Mouse (Mus musculus): ENCODE measurements at regions not wholly inside any gene's neighbourhood (a gene's known extent, or its start where the extent isn't known, plus 50 kb on each side); places are given as distances from the start of the nearest gene placed in this dataset.
A peak's percentile ranks its signal among the peaks of the same experiment; 100 is the strongest.

DNA sequence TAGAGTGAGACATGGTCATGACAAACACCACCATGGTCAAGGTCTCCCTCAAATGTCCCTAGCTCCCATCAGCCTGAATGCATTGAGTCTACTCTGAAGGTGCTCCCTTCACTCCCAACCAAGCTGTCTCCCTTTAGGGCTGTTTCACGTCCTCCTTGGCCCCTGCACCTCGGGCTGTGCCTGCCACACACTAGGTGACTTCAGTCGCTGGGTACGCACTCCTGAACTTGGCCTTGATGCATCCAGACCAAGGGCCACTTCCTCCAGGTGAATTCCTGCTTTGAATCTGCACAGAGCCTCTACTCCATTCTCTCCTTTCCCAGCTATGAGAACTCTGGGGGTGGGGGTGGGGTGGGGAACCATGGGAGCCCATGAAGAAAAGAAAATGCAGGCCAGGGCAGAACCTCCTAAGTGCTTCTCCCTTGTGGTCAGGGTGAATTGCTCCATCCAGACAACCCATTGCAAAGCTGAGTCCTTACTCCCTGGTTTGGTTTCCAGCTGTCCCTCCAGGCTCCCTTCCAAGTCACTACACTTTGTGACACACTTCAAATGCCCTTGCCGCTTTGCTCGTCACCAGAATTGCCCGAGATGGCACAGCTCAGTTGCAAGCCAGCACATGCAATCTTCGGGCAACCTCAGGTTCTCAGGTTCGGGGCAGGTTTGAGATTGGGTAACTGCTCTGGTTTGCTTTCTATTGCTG lies 65.3 kb upstream of the 1700021F07Rik start:
- Histone ChIP-seq H3K4me1 (replicated peaks; ENCODE audit: control insufficient read depth, insufficient read depth, low read length) (no peaks in the 10 kb centered on the region), H3K4me2 (no peak overlapping the region), H3K4me3 (ENCODE audit: low read depth, low read length) (no peak overlapping the region), H3K36me3 (ENCODE audit: control insufficient read depth, insufficient read depth, low read length) (no peaks in the 10 kb centered on the region), H3K27ac (ENCODE audit: low read depth, low read length) (no peak overlapping the region), H3K9ac (ENCODE audit: low read depth, low read length) (no peak overlapping the region), H3K9me3 (ENCODE audit: control insufficient read depth, low read length) (no peaks in the 10 kb centered on the region; the same call in 1 of the 2 replicates), H3K27me3 (replicated peaks; ENCODE audit: control insufficient read depth, insufficient read depth, low read length) (no peaks in the 10 kb centered on the region)
- ATAC-seq (replicated peaks; ENCODE audit: low FRiP score) (no peak), DNase-seq (ENCODE audit: low spot score) (no peak)
- 87% methylated on average over 9 of the region's 9 CpGs for WGBS

DNA sequence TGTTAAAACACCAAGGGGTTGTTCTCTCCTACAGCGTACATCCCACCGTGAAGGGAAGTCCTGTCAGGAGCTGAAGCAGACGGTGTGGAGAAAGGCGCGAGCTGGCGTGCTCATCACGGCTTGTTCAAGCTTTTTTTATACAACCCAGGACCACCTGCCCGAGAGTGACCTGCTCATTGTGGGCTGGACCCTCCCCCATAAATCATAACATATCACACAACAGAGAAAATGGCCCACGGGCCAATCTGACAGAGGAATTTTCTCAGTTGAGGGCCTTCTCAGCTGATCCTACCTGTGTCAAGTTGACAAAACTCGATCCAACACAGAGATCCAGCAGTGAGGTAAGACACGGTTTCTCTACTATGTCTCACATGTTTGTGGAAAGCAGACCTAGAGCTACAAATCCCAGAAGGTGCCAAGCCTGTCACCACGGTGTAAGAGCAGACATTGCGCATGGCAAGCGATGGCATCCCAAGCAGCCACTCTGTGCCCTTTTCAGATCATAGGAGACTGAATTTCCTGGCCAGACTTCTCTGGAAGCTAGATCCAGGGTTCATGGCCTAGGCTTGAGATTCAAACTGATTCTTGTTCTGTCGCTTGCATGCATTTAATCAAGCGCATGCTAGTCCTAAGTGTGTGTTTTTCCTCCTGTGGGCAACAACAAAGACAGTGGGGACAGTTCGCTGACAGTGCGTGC lies 64.6 kb upstream of the 1700021F07Rik start:
- 89% methylated on average over 18 of the region's 18 CpGs for WGBS
- H3K9ac ChIP-seq (ENCODE audit: low read depth, low read length), result no peak overlapping the region
- DNase-seq (ENCODE audit: low spot score), result no peak
- no peak overlapping the region for H3K4me3 ChIP-seq (ENCODE audit: low read depth, low read length)
- no peaks in the 10 kb centered on the region for H3K36me3 ChIP-seq (ENCODE audit: control insufficient read depth, insufficient read depth, low read length)
- no peak overlapping the region for H3K4me2 ChIP-seq
- no peak overlapping the region for H3K27ac ChIP-seq (ENCODE audit: low read depth, low read length)
- no peaks in the 10 kb centered on the region for H3K27me3 ChIP-seq (replicated peaks; ENCODE audit: control insufficient read depth, insufficient read depth, low read length)
- H3K9me3 ChIP-seq (ENCODE audit: control insufficient read depth, low read length), result no peaks in the 10 kb centered on the region; the same call in 1 of the 2 replicates
- no peak for ATAC-seq (replicated peaks; ENCODE audit: low FRiP score)
- H3K4me1 ChIP-seq (replicated peaks; ENCODE audit: control insufficient read depth, insufficient read depth, low read length), result no peaks in the 10 kb centered on the region

DNA sequence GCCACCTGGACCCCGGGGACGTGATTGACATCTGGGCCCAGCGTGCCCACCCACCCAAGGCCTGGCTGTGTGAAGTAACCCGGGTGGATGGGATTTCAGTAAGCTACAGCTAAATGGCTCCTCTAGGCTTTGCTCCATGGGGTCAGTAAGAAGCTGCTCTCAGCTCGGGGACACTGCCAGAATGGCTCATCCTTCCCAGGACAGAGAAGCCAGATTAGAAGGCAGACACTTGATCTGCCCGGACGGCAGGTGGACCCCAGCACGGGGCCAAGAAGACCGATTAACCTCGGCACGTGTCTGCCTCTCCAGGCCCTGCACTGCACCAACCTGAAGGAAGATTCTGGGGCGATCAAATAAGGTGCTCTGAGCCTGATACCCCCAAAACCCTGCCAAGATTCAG lies 63.5 kb upstream of the 1700021F07Rik start:
- 86% methylated on average over 12 of the region's 12 CpGs for WGBS
- no peak for DNase-seq (ENCODE audit: low spot score)
- no peak overlapping the region for H3K4me2 ChIP-seq

DNA sequence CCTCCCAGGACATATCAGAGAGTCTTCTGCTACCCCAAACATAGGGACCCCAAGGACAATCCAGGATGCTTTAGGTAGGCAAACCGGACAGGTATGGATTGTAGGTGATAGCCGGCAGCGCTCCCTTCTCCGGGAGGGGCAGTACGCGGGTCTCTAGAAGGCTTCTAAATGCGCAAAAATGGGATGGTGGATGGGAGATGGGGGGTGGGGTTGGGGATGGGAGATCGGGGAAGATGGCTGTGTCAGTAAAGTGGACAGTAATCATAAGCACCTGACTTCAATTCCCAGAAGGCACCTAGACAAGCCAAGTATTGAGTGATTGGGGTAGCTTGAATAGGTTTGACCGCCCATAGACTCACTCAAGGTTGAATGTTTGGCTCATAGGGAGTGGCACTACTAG lies 59.1 kb upstream of the 1700021F07Rik start:
- Histone ChIP-seq H3K9ac (ENCODE audit: low read depth, low read length) (no peak overlapping the region), H3K4me3 (ENCODE audit: low read depth, low read length) (no peak overlapping the region), H3K36me3 (ENCODE audit: control insufficient read depth, insufficient read depth, low read length) (no peaks in the 10 kb centered on the region), H3K27ac (ENCODE audit: low read depth, low read length) (no peak overlapping the region), H3K4me2 (no peak overlapping the region), H3K9me3 (ENCODE audit: control insufficient read depth, low read length) (no peaks in the 10 kb centered on the region; the same call in 1 of the 2 replicates), H3K4me1 (replicated peaks; ENCODE audit: control insufficient read depth, insufficient read depth, low read length) (no peaks in the 10 kb centered on the region), H3K27me3 (replicated peaks; ENCODE audit: control insufficient read depth, insufficient read depth, low read length) (no peaks in the 10 kb centered on the region)
- ATAC-seq (replicated peaks; ENCODE audit: low FRiP score) (no peak), DNase-seq (ENCODE audit: low spot score) (no peak)
- 94% methylated on average over 9 of the region's 9 CpGs for WGBS

More for the DNA sequence above, 63.5 kb upstream of the 1700021F07Rik start:
- no peak for ATAC-seq (replicated peaks; ENCODE audit: low FRiP score)
- no peak overlapping the region for H3K27ac ChIP-seq (ENCODE audit: low read depth, low read length)
- H3K27me3 ChIP-seq (replicated peaks; ENCODE audit: control insufficient read depth, insufficient read depth, low read length), result no peaks in the 10 kb centered on the region
- H3K4me3 ChIP-seq (ENCODE audit: low read depth, low read length), result no peak overlapping the region
- H3K36me3 ChIP-seq (ENCODE audit: control insufficient read depth, insufficient read depth, low read length), result no peaks in the 10 kb centered on the region
- H3K4me1 ChIP-seq (replicated peaks; ENCODE audit: control insufficient read depth, insufficient read depth, low read length), result no peaks in the 10 kb centered on the region
- H3K9me3 ChIP-seq (ENCODE audit: control insufficient read depth, low read length), result no peaks in the 10 kb centered on the region; the same call in 1 of the 2 replicates
- no peak overlapping the region for H3K9ac ChIP-seq (ENCODE audit: low read depth, low read length)

DNA sequence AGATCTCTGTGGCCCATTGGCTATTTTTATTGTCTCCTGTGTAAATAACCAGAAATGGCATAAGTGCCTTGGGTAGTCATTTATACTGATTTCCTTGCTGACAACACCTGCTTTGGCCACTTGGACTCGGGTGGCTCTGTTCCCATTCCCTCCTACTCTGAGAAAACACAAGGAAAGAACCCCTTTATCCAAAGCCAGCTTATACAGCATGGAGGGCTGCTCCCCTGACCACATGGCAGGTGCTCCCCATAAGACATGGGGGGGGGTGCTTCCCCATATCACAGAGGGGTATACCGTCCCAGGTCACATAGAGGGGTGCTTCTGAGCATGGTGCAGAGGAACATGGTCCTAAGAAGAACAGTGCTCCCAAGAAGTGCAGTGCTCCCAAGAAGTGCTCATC lies 57.8 kb upstream of the 1700021F07Rik start:
- Histone ChIP-seq H3K27me3 (replicated peaks; ENCODE audit: control insufficient read depth, insufficient read depth, low read length) (no peaks in the 10 kb centered on the region), H3K4me2 (no peak overlapping the region), H3K4me1 (replicated peaks; ENCODE audit: control insufficient read depth, insufficient read depth, low read length) (no peaks in the 10 kb centered on the region), H3K4me3 (ENCODE audit: low read depth, low read length) (no peak overlapping the region), H3K27ac (ENCODE audit: low read depth, low read length) (no peak overlapping the region), H3K36me3 (ENCODE audit: control insufficient read depth, insufficient read depth, low read length) (no peaks in the 10 kb centered on the region), H3K9me3 (ENCODE audit: control insufficient read depth, low read length) (no peaks in the 10 kb centered on the region; the same call in 1 of the 2 replicates), H3K9ac (ENCODE audit: low read depth, low read length) (no peak overlapping the region)
- WGBS, result 84% methylated on average over 2 of the region's 2 CpGs
- DNase-seq (ENCODE audit: low spot score) (peak; percentile 23), ATAC-seq (replicated peaks; ENCODE audit: low FRiP score) (no peak)

DNA sequence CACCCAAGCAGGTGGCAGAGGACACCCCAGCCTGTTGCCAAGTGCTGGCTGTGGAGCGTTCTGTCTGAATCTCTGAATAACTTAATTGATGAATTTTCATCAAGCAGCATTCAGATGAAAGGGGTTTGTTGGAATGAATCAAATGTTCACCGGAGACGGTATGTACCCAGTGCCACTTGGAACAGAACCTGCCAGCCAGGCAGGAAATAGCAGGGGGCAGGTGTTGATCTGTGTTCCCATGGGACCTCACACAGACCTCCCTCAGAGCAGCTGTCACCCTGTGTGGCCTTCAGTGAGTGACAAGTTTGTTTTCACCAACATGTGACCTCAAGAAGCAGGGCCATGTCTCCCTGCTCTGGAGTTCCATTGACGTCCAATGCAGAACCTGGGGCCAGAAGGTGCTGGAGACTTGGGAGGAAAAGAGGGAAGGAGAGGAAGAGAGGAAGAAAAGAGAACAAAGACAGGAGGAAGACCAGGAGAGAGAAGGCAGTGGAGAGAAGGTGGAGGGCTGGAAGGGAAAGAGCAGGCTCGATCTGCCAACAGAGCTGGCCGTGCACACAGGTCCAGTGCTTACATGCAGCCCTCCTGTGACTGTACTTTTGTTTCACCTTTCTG lies 57.3 kb upstream of the 1700021F07Rik start:
- H3K9me3 ChIP-seq (ENCODE audit: control insufficient read depth, low read length), result no peaks in the 10 kb centered on the region; the same call in 1 of the 2 replicates
- H3K27ac ChIP-seq (ENCODE audit: low read depth, low read length), result no peak overlapping the region
- no peak for ATAC-seq (replicated peaks; ENCODE audit: low FRiP score)
- DNase-seq (ENCODE audit: low spot score), result peak; percentile 17
- no peak overlapping the region for H3K9ac ChIP-seq (ENCODE audit: low read depth, low read length)
- 74% methylated on average over 6 of the region's 6 CpGs for WGBS
- H3K36me3 ChIP-seq (ENCODE audit: control insufficient read depth, insufficient read depth, low read length), result no peaks in the 10 kb centered on the region
- H3K27me3 ChIP-seq (replicated peaks; ENCODE audit: control insufficient read depth, insufficient read depth, low read length), result no peaks in the 10 kb centered on the region
- H3K4me1 ChIP-seq (replicated peaks; ENCODE audit: control insufficient read depth, insufficient read depth, low read length), result no peaks in the 10 kb centered on the region
- no peak overlapping the region for H3K4me3 ChIP-seq (ENCODE audit: low read depth, low read length)
- no peak overlapping the region for H3K4me2 ChIP-seq

DNA sequence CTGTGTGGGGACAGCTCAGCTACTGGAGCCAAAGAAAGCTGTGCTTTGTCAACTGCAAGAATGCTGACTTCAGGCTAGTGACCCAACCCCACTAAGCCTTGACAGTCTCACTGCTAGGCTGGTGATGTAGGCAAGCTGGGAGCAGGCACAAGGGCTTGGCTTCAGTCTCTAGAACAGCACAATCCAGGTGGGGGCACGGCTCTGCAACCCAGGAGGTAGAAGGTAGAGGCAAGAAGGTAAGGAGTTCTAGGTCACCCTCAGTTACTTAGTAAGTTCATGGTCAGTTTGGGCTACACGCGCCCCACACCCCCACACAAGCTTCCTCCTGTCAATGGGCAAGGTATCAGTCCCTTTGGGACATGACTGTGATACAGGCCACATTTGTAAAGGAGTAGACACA lies 54.2 kb upstream of the 1700021F07Rik start:
- Histone ChIP-seq H3K36me3 (ENCODE audit: control insufficient read depth, insufficient read depth, low read length) (no peaks in the 10 kb centered on the region), H3K9me3 (ENCODE audit: control insufficient read depth, low read length) (no peaks in the 10 kb centered on the region), H3K4me2 (no peak overlapping the region), H3K4me1 (replicated peaks; ENCODE audit: control insufficient read depth, insufficient read depth, low read length) (no peaks in the 10 kb centered on the region), H3K9ac (ENCODE audit: low read depth, low read length) (no peak overlapping the region), H3K27me3 (replicated peaks; ENCODE audit: control insufficient read depth, insufficient read depth, low read length) (no peaks in the 10 kb centered on the region), H3K4me3 (ENCODE audit: low read depth, low read length) (no peak overlapping the region), H3K27ac (ENCODE audit: low read depth, low read length) (no peak overlapping the region)
- DNase-seq (ENCODE audit: low spot score), result peak; percentile 23
- WGBS, result 79% methylated on average over 3 of the region's 3 CpGs
- no peak for ATAC-seq (replicated peaks; ENCODE audit: low FRiP score)

DNA sequence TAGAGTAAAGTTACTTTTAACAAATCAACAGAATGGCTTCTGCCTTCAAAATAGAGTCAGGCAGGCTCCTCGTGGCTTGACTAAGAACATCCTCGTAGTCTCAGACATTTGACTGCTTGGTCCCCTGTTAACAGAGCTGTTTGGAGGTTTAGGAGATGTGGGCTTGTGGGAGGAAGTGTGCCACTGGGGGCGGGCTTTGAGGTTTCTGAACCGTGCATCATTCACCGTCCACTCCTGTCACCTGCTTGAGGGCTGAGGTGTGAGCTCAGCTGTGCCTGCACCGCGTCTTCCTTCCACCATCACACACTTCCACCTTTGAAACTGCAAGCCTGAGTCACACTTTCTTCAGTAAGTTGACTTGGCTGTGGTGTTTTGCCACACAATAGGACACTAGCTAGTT lies 52.6 kb upstream of the 1700021F07Rik start:
- WGBS, result 40% methylated on average over 7 of the region's 7 CpGs

More for the DNA sequence above, 52.6 kb upstream of the 1700021F07Rik start:
- H3K4me1 ChIP-seq (replicated peaks; ENCODE audit: control insufficient read depth, insufficient read depth, low read length), result no peaks in the 10 kb centered on the region
- H3K36me3 ChIP-seq (ENCODE audit: control insufficient read depth, insufficient read depth, low read length), result no peaks in the 10 kb centered on the region
- no peak overlapping the region for H3K9ac ChIP-seq (ENCODE audit: low read depth, low read length)
- no peak overlapping the region for H3K4me3 ChIP-seq (ENCODE audit: low read depth, low read length)
- H3K9me3 ChIP-seq (ENCODE audit: control insufficient read depth, low read length), result no peaks in the 10 kb centered on the region
- H3K27ac ChIP-seq (ENCODE audit: low read depth, low read length), result no peak overlapping the region
- ATAC-seq (replicated peaks; ENCODE audit: low FRiP score) (no peak), DNase-seq (ENCODE audit: low spot score) (no peak)
- no peak overlapping the region for H3K4me2 ChIP-seq
- H3K27me3 ChIP-seq (replicated peaks; ENCODE audit: control insufficient read depth, insufficient read depth, low read length), result no peaks in the 10 kb centered on the region
